Mouse (Mus musculus) intestine, embryonic 15.5 days (tissue): ENCODE measurements around the gene Ap4s1. TPM values are rescaled to one million over a fixed set of nuclear protein-coding genes. Genes with fewer than 3 reads are reported as not detected.
A peak's percentile ranks its signal among the peaks of the same experiment; 100 is the strongest.
"Not testable (repeated sequence)": the region's sequence is repeated elsewhere in the genome, so short reads cannot be mapped to it uniquely, and the experiment has no call there.

Experiments
- ATAC-seq: fragments of 200-750 bp; cut with Nextera tagmentation; 2 replicates; pipeline ENCODE4 v1.8.0; 2017; ENCODE audit warnings: moderate TSS enrichment, moderate library complexity
- H3K27ac ChIP-seq: fragments of 300-500 bp; sonication (generic); 2 replicates; pipeline ENCODE4 v1.5.1; 2015; ENCODE audit warnings: mild to moderate bottlenecking, inconsistent platforms
- H3K27me3 ChIP-seq: fragments of 300-500 bp; sonication (generic); replicated peaks from 2 replicates; pipeline ENCODE4 v1.6.1; 2015; ENCODE audit warnings: inconsistent platforms
- H3K36me3 ChIP-seq: fragments of 300-500 bp; sonication (generic); 2 replicates; pipeline ENCODE4 v1.6.1; 2015; ENCODE audit warnings: inconsistent platforms
- H3K4me1 ChIP-seq: fragments of 300-500 bp; sonication (generic); replicated peaks from 2 replicates; pipeline ENCODE4 v1.6.1; 2015; ENCODE audit warnings: inconsistent platforms
- H3K4me2 ChIP-seq: fragments of 300-500 bp; sonication (generic); replicated peaks from 2 replicates; pipeline ENCODE4 v1.6.1; 2015; ENCODE audit warnings: mild to moderate bottlenecking, inconsistent platforms
- H3K4me3 ChIP-seq: fragments of 300-500 bp; sonication (generic); replicated peaks from 2 replicates; pipeline ENCODE4 v1.5.1; 2015; ENCODE audit warnings: inconsistent platforms
- H3K9ac ChIP-seq: fragments of 300-500 bp; sonication (generic); 2 replicates; pipeline ENCODE4 v1.6.1; 2015; ENCODE audit warnings: inconsistent platforms
- H3K9me3 ChIP-seq: fragments of 300-500 bp; sonication (generic); 2 replicates; pipeline ENCODE4 v1.6.1; 2016; ENCODE audit warnings: inconsistent platforms
- WGBS: fragments of 180-500 bp; shearing (Covaris S2); methylation state at CpG from one replicate; pipeline ENCODE4 v1.1.7; 2015; 5-methylcytosine and 5-hydroxymethylcytosine counted together
- polyA plus RNA-seq: library from polyadenylated mRNA; unstranded; fragments of >200 nt; fragmentation: Nextera tagmentation; extraction: Ambion mirVana; gene quantifications from 2 replicates; pipeline ENCODE4 v1.2.1, GENCODE M21; 2015

Ap4s1 gene
- polyA plus RNA-seq, 1 experiment from 2014 or later: 26.9 TPM

DNA sequence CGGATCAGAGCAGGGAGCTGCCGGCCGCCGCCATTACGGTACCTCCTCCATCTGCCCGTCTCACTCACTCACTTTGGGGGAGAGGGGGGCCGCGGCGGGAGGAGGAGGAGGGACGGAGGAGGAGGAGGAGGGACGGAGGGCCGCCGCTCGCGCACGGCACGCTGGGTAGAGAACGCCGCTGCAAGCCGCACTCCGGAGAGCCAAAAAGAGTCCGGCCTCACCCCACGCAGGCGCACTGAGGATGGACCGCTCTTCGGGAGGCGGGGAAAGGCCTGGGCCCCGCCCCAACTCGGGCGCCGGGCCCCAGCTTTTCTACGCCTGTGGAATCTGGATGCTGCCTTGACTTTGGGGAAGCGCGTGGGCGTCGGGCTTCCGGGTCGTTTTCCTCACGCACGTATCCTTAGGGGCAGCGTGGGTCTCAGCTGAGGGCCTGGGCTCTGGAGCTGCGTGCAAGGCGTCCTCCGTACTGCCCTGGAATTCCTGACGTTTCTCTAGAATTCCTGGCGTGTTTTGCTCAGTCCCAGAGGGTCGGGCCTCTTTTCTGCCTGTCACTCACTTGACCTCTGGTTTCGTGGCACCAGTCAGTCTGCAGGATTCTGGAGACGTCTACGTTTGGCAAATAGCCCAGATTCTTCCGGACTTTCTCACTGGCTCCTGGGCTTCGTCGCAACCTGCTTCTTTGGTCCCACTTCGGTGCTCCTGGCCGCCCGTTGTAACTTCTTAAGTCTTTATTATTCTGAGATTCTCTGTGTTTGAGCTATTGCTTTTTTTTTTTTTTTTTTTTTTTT lies 1.2 kb downstream of the Ap4s1 start, which contains the start of gene Strn3:
TSS of gene Strn3 (minus strand) at position 53 of the 788 bp plus-strand sequence.
- under 1% methylated on average over 53 of the region's 56 CpGs for WGBS
- peak within 1 kb of the TSS; percentile 100 for H3K9ac ChIP-seq
- no peaks in the 10 kb centered on the region for H3K36me3 ChIP-seq
- H3K27ac ChIP-seq: peak within 1 kb of the TSS; percentile 100
- H3K27me3 ChIP-seq: no peaks in the 10 kb centered on the region
- peak within 1 kb of the TSS; percentile 99 for H3K4me3 ChIP-seq
- ATAC-seq: peak; percentile 97
- H3K4me2 ChIP-seq: peak within 1 kb of the TSS; percentile 63
- 0 out of 2 replicates have a peak, but pooled peaks cover 3% of the 10 kb centered on the region for H3K4me1 ChIP-seq
- no peaks in the 10 kb centered on the region for H3K9me3 ChIP-seq

DNA sequence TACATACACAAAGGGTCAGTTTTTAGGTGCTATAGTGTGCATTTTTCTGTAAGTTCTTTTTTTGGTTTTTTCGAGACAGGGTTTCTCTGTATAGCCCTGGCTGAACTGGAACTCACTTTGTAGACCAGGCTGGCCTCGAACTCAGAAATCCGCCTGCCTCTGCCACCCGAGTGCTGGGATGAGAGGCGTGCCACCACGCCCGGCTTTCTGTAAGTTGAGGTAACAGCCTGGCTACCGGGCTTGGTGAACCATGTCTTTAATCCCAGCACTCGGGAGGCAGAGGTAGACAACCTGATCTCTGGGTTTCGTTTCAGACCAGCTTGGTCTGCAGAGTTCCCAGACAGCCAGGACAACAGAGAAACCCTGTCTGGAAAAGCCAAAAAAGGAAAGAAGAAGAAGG lies 2.0 kb downstream of the Ap4s1 start:
- not testable (repeated sequence) for H3K4me1 ChIP-seq, H3K27ac ChIP-seq, H3K9me3 ChIP-seq, H3K9ac ChIP-seq, H3K27me3 ChIP-seq, H3K36me3 ChIP-seq, H3K4me3 ChIP-seq, ATAC-seq
- 73% methylated on average over 10 of the region's 10 CpGs for WGBS
- H3K4me2 ChIP-seq: peak overlapping the region; percentile 63

DNA sequence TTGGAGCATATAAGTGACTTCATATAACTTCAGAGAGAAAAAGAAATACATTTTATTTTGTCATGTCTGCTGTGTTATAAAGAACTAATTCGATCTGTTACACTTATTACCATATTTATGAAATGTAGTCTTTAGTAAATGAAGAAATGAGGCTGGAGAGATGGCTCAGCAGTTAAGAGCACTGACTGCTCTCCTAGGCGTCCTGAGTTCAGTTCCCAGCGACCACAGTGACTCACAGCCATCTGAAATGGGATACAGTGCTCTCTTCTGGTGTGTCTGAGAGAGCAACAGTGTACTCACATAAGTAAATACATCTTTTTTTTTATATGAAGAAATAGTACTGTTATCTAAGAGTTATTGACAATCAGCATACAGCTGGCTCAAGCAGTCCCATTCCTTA lies 2.6 kb downstream of the Ap4s1 start:
- Histone ChIP-seq H3K4me2 (no peak overlapping the region), H3K9ac (no peak overlapping the region), H3K4me1 (0 out of 2 replicates have a peak, but pooled peaks cover 3% of the 10 kb centered on the region), H3K27ac (no peak overlapping the region), H3K36me3 (no peaks in the 10 kb centered on the region), H3K4me3 (no peak overlapping the region), H3K27me3 (no peaks in the 10 kb centered on the region), H3K9me3 (no peaks in the 10 kb centered on the region)
- ATAC-seq: no peak
- WGBS: 80% methylated on average over 3 of the region's 3 CpGs

DNA sequence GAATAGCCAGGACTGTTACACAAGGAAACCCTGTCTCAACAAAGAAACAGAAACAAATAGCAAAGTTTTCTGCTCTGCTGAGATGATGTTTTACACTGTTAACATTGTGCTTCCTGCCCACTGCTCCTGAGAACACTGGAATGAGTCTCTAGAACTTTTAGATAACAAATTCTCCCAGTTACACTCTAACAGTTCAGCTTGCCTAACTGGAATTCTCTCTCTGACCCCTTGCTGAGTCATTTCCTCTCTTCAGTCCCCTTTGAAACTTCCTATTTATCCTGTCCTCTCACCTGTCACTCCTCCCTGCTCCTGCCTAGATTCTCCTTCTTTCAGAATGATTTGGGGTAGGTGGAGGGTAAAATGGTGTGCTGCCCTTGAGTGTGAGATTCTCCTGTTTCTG lies 3.3 kb downstream of the Ap4s1 start:
- no peak for ATAC-seq
- H3K36me3 ChIP-seq: no peaks in the 10 kb centered on the region
- H3K4me1 ChIP-seq: 0 out of 2 replicates have a peak, but pooled peaks cover 3% of the 10 kb centered on the region
- H3K4me2 ChIP-seq: no peak overlapping the region
- H3K4me3 ChIP-seq: no peak overlapping the region
- no peaks in the 10 kb centered on the region for H3K9me3 ChIP-seq
- no peak overlapping the region for H3K27ac ChIP-seq
- H3K9ac ChIP-seq: no peak overlapping the region
- no peaks in the 10 kb centered on the region for H3K27me3 ChIP-seq

DNA sequence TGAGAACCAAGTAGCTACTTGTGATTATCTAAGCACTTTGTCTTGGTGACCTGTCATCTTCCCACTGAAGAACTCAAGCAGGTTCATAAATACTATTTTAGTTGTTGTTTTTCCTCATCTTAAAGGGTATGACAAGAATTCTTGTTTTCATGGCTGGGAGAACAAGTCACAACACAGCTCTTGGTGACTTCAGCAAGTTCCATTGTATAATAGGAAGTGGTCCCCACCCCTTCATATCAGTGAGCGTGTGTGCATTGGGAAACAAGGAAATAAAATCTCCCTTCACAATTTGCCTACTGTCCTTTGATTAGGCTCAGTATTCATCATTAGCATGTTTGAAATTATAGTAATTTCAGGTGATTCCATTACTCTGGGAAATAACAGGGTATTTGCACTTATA lies 4.1 kb downstream of the Ap4s1 start:
- Histone ChIP-seq H3K9me3 (no peaks in the 10 kb centered on the region), H3K4me1 (0 out of 2 replicates have a peak, but pooled peaks cover 3% of the 10 kb centered on the region), H3K4me3 (no peak overlapping the region), H3K36me3 (no peaks in the 10 kb centered on the region), H3K27me3 (no peaks in the 10 kb centered on the region), H3K27ac (no peak overlapping the region), H3K4me2 (no peak overlapping the region), H3K9ac (no peak overlapping the region)
- 78% methylated on average over 1 of the region's 1 CpGs for WGBS
- ATAC-seq: no peak

DNA sequence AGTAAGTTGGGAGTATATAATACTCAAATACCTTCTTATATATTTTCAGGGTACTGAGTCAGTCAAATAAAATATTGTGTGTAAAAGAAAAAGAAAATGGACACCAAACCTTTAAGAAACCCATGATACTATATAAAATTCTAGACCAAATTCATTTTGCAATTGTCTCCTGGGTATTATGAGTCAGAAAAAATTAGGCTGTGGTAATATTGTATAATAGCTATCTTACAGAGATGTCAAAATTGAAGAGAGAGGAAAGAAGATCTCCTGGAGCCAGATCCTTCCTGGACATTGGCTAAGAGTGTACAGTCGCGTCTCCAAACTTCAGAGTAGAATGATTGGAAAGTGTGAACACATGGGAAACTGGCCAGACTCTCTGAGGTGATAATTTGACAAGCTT lies 5.3 kb downstream of the Ap4s1 start:
- 0 out of 2 replicates have a peak, but pooled peaks cover 3% of the 10 kb centered on the region for H3K4me1 ChIP-seq
- H3K36me3 ChIP-seq: no peaks in the 10 kb centered on the region
- no peak overlapping the region for H3K4me3 ChIP-seq
- WGBS: 91% methylated on average over 2 of the region's 2 CpGs
- H3K27ac ChIP-seq: no peak overlapping the region
- H3K9ac ChIP-seq: no peak overlapping the region
- ATAC-seq: no peak
- H3K9me3 ChIP-seq: no peaks in the 10 kb centered on the region
- no peaks in the 10 kb centered on the region for H3K27me3 ChIP-seq
- H3K4me2 ChIP-seq: no peak overlapping the region

DNA sequence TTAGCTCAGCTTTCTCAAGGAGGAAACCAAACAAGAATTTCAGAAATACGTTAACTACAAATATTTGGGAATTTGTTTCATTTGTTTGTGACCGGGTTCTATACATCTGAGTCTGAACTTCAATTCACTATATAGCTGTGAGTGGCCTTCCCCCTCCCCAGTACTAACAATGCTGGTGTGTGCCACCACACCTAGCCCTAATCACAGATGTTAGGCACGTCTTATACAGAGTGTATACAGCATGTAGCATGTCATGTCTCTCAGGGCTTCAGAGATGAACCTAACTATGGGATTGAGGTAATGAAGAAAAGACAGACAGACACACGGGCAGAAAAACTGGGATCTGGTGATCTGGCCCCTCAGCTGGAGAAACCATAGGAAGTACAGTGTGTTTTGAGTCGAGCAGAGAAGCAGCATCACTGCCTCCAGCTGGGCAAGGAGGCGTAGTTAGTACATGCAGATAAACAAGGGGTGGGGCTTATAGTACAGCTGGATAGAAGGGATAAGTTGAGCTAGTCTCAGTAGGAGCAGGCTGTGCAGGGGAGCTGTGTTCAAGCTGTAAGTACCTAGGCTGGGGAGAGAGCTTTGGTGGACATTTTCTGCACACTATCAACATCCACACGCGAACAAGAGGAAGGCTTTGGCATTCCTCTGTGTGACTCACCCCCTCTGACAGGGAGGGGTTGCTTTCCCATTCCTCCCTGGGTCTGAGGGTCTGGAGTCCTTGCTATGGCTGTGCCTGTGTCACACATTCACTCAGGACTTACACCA lies 9.0 kb downstream of the Ap4s1 start:
- no peak overlapping the region for H3K27ac ChIP-seq
- no peaks in the 10 kb centered on the region for H3K9me3 ChIP-seq
- peak; percentile 86 for ATAC-seq
- WGBS: 50% methylated on average over 8 of the region's 8 CpGs
- no peak overlapping the region for H3K9ac ChIP-seq
- no peak overlapping the region for H3K4me2 ChIP-seq
- H3K4me1 ChIP-seq: no peaks in the 10 kb centered on the region
- H3K4me3 ChIP-seq: no peak overlapping the region
- H3K27me3 ChIP-seq: no peaks in the 10 kb centered on the region
- no peaks in the 10 kb centered on the region for H3K36me3 ChIP-seq

DNA sequence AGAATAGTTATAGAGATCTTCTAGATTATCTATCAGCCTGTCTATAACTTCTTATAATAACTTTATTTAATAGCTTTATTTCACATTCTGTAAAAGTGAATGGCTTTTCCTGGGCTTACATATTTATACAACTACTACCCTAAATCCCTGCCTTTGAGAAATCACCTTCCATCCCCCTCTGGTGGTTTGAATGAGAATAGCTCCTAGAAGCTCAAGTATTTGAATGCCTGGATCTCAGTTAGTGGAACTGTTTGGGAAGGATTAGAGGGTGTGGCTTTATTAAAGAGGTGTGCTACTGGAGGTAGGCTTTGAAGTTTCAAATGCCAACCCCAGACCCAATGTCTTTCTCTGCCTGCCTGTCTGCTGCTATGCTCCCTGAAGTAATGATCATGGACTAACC lies 10.9 kb downstream of the Ap4s1 start:
- Histone ChIP-seq H3K4me1 (no peaks in the 10 kb centered on the region), H3K9me3 (no peaks in the 10 kb centered on the region), H3K4me3 (no peak overlapping the region), H3K27ac (no peak overlapping the region), H3K27me3 (no peaks in the 10 kb centered on the region), H3K36me3 (no peaks in the 10 kb centered on the region), H3K9ac (no peak overlapping the region), H3K4me2 (no peak overlapping the region)
- no peak for ATAC-seq

DNA sequence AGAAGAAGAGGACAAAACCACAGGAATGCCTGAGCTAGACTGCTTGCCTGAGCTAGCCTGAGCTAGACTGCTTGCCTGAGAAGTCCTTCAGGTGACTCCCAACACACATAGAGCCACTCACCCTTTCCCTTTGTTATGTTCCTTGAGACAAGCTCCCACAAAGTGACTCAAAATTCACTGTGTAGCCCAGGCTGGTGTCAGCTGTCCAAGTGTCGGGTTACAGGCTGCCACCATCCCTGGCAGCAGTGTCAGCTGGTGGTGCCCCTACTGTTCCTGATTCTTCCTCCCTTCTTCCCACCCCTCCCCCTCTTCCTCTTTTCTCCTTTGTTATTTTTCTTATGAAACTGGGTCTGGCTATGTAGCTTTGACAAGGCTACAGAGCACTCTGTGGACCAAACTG lies 13.0 kb downstream of the Ap4s1 start:
- no peak for ATAC-seq
- Histone ChIP-seq H3K9me3 (no peaks in the 10 kb centered on the region), H3K36me3 (no peaks in the 10 kb centered on the region), H3K4me2 (no peak overlapping the region), H3K27me3 (no peaks in the 10 kb centered on the region), H3K4me3 (no peak overlapping the region), H3K4me1 (no peaks in the 10 kb centered on the region), H3K27ac (no peak overlapping the region), H3K9ac (no peak overlapping the region)
- WGBS: 62% methylated on average over 1 of the region's 1 CpGs

DNA sequence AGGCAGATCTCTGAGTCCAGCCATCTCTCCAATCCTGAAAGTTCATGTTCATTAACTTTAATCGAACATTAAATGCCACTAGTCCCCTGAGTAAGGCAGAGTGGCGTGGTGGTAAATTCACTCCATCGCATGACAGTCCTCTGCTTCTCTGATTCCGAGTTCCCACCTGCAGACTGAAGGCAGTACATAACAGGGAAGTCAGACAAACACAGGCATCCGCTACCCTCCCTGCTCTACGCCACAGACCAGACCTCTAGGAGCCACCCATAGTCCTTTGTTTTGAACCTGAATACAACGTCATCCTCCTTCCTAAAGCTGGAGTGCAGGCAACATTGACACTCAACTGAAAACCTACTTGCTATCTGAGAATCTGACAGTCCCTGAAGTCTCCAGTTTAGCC lies 13.7 kb downstream of the Ap4s1 start:
- Histone ChIP-seq H3K9me3 (no peaks in the 10 kb centered on the region), H3K27me3 (no peaks in the 10 kb centered on the region), H3K9ac (no peak overlapping the region), H3K27ac (no peak overlapping the region), H3K36me3 (no peaks in the 10 kb centered on the region), H3K4me2 (no peak overlapping the region), H3K4me1 (no peaks in the 10 kb centered on the region), H3K4me3 (no peak overlapping the region)
- WGBS: 82% methylated on average over 7 of the region's 7 CpGs
- ATAC-seq: no peak

DNA sequence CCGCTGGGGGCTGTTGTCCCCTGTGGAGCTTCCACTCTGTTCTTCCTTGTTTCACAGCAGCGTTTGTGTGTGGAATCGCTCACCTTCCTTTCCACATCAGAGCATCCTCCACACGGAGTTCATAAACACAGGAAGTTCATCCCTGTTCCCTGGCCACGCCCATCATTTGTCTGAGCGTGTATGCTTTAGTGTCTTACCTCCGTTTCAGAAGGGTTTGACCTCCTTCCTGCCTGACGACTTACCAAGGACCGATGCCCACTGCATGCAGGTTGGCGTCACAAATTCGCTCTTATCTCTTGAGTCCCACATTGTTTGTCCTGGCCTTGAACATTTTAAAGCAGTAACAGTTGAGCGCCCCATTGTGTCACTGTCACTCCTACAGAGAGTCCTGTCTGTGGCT lies 14.9 kb downstream of the Ap4s1 start:
- 61% methylated on average over 12 of the region's 12 CpGs for WGBS

DNA sequence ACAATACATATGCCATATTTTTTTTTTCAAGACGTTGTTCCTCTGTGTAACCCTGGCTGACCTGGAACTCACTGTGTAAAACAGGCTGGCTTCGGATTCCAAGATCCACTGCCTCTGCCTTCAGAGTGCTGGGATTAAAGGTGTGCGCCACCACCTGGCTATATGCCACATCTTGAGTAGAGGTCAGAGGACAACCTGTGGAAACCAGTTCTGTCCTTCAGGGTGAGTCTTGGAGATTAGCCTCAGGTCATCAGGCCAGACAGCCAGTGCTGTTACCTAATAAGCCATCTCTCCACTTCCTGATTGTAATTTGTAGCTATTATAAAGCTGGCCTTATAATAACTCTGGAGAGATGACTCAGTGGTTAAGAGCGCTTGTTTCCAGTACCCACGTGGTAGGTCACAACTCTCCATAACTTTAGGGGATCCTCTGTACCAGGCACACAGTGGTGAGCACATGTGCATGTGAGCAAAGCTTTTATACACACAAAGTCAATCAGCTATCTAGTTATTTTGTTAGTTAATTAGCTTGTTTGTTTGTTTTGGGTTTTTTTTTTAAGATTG lies 15.9 kb downstream of the Ap4s1 start:
- H3K27me3 ChIP-seq: no peaks in the 10 kb centered on the region
- H3K4me1 ChIP-seq: no peaks in the 10 kb centered on the region; the same call in 1 of the 2 replicates
- 76% methylated on average over 5 of the region's 5 CpGs for WGBS
- no peaks in the 10 kb centered on the region for H3K36me3 ChIP-seq
- H3K9me3 ChIP-seq: no peaks in the 10 kb centered on the region
- no peak overlapping the region for H3K4me3 ChIP-seq
- peak; percentile 43 for ATAC-seq
- no peak overlapping the region for H3K4me2 ChIP-seq
- H3K9ac ChIP-seq: no peak overlapping the region
- no peak overlapping the region for H3K27ac ChIP-seq

More for the DNA sequence above, 14.9 kb downstream of the Ap4s1 start:
- Histone ChIP-seq H3K27ac (no peak overlapping the region), H3K36me3 (no peaks in the 10 kb centered on the region), H3K4me1 (no peaks in the 10 kb centered on the region; the same call in 1 of the 2 replicates), H3K4me2 (no peak overlapping the region), H3K9ac (no peak overlapping the region), H3K4me3 (no peak overlapping the region), H3K9me3 (no peaks in the 10 kb centered on the region), H3K27me3 (no peaks in the 10 kb centered on the region)
- ATAC-seq: no peak
